Mouse (Mus musculus) ES-Bruce4 (cell line): Measurements from ENCODE around the gene Ccnd2. TPM values are rescaled to one million over a fixed set of nuclear protein-coding genes. Genes with fewer than 3 reads are reported as not detected.

ENCODE experiments used
- H3K27ac ChIP-seq: 2 replicates; pipeline ENCODE4 v1.5.1; 2012; ENCODE audit warnings: low read length, inconsistent platforms; ENCODE audit not compliant: insufficient read depth
- H3K27me3 ChIP-seq: 2 replicates; pipeline ENCODE4 v1.6.1; 2012; ENCODE audit warnings: mild to moderate bottlenecking, low read length, inconsistent platforms; ENCODE audit not compliant: control insufficient read depth, poor library complexity, insufficient read depth, severe bottlenecking
- H3K36me3 ChIP-seq: 2 replicates; pipeline ENCODE4 v1.6.1; 2012; ENCODE audit warnings: inconsistent platforms, mild to moderate bottlenecking, low read length, moderate library complexity; ENCODE audit not compliant: control insufficient read depth, poor library complexity, insufficient read depth, severe bottlenecking
- H3K4me1 ChIP-seq: one replicate; pipeline ENCODE4 v1.8.1; 2011; ENCODE audit warnings: low read length; ENCODE audit not compliant: control insufficient read depth, insufficient read depth
- H3K4me3 ChIP-seq: 2 replicates; pipeline ENCODE4 v1.5.1; 2011; ENCODE audit warnings: low read depth, mild to moderate bottlenecking, low read length
- H3K9ac ChIP-seq: 2 replicates; pipeline ENCODE4 v1.6.1; 2012; ENCODE audit warnings: low read depth, mild to moderate bottlenecking, inconsistent platforms; ENCODE audit not compliant: poor library complexity, severe bottlenecking
- H3K9me3 ChIP-seq: replicated peaks from 2 replicates; pipeline ENCODE4 v1.6.1; 2012; ENCODE audit warnings: mild to moderate bottlenecking, low read length, inconsistent platforms; ENCODE audit not compliant: control insufficient read depth, poor library complexity, insufficient read depth, severe bottlenecking
- CTCF ChIP-seq: IDR thresholded peaks from one replicate; pipeline ENCODE4 v1.8.1; 2011; ENCODE audit warnings: low read depth, low read length
- EP300 ChIP-seq: IDR thresholded peaks from 2 replicates; pipeline ENCODE4 v1.6.1; 2011; ENCODE audit warnings: low read depth, low read length; ENCODE audit not compliant: insufficient read depth
- POLR2A ChIP-seq: IDR thresholded peaks from one replicate; pipeline ENCODE4 v1.8.1; 2011; ENCODE audit warnings: low read length; ENCODE audit not compliant: insufficient read depth
- polyA plus RNA-seq: library from polyadenylated mRNA; stranded (reverse); fragments of >200 nt; gene quantifications from 2 replicates; pipeline ENCODE4 v1.2.4, GENCODE M21; 2011; ENCODE audit warnings: low read depth; ENCODE audit not compliant: missing spikeins, insufficient read depth, insufficient read length

The Ccnd2 gene
- polyA plus RNA-seq, 1 experiment = 12.4 TPM

DNA sequence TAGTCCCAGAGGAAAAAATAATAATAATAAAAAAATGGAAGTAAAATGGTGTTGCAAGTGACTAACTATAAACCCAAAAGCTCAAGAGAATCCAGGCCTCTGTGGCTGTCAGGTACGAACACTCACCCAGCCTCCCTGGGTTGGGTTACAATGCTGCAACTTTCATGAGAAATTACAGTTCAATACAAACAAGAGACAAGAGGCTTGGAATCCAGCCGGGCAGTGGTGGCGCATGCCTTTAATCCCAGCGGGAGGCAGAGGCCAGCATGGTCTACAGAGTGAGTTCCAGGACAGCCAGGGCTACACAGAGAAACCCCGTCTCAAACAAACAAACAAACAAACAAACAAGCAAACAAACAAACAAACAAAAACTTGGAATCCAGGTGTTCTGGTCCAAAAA is 45.3 kb downstream of the Ccnd2 start:
- Histone ChIP-seq H3K9ac (0 out of 2 replicates have a peak overlapping the region, but pooled peaks have one; percentile 10), H3K27me3 (no peaks in the 10 kb centered on the region), H3K4me1 (peaks cover 3% of the 10 kb centered on the region), H3K4me3 (no peak overlapping the region), H3K27ac (peak overlapping the region; percentile 48; the same call in 1 of the 2 replicates), H3K36me3 (0 out of 2 replicates have a peak, but pooled peaks cover 3% of the 10 kb centered on the region), H3K9me3 (no peaks in the 10 kb centered on the region)
- TF ChIP-seq POLR2A (no peak), EP300 (0 out of 2 replicates have a peak, but pooled peaks have one; percentile 30)

DNA sequence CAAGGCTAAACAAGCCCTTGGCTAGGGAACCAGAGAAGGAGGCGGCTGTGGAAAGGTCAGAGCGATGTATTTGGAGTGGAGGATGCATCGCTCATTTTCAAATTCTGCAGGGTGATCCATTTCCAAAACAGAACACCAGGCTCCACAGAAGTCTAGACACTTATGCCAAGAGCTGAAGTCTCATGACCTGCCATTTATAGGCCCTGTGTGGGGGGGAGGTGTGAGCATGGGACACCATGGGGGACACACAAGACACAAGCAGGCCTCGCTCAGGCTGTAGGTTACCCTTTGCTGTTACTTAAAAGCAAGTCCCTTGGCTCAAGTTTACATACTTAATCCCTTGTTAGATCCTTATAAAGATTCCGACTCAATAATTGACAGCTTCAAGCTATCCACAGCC is 45.8 kb downstream of the Ccnd2 start:
- TF ChIP-seq CTCF = no peak
- no peak for TF ChIP-seq EP300
- TF ChIP-seq POLR2A = no peak

DNA sequence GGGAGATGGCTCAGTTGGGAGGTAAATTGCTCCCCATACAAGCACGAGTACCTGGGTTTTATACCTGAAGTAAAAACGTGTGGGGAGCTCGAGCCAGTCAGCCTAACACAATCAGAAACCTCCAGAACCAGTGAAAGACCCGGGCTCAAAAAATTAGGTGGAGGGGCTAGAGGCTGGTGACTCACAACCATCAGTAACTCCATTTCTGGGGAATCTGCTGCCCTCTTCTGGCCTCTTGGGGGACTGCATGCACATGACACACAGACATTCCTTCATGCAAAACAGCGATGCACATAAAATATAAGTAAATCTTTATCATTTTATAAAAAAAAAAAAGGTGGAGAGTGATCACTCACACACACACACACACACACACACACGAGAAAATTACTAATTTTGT is 46.9 kb downstream of the Ccnd2 start:
- TF ChIP-seq CTCF (peak; percentile 58), POLR2A (no peak)
- Histone ChIP-seq H3K9ac (peak overlapping the region; percentile 21; the same call in 1 of the 2 replicates), H3K36me3 (peaks cover 13% of the 10 kb centered on the region), H3K9me3 (no peaks in the 10 kb centered on the region), H3K27ac (peak overlapping the region; percentile 86; the same call in 1 of the 2 replicates), H3K4me3 (no peak overlapping the region), H3K4me1 (peaks cover 3% of the 10 kb centered on the region), H3K27me3 (no peaks in the 10 kb centered on the region)

More for the DNA sequence above, 45.8 kb downstream of the Ccnd2 start:
- Histone ChIP-seq H3K9ac (0 out of 2 replicates have a peak overlapping the region, but pooled peaks have one; percentile 10), H3K4me1 (peaks cover 3% of the 10 kb centered on the region), H3K36me3 (peaks cover 7% of the 10 kb centered on the region), H3K4me3 (no peak overlapping the region), H3K9me3 (no peaks in the 10 kb centered on the region), H3K27me3 (no peaks in the 10 kb centered on the region), H3K27ac (no peak overlapping the region)

DNA sequence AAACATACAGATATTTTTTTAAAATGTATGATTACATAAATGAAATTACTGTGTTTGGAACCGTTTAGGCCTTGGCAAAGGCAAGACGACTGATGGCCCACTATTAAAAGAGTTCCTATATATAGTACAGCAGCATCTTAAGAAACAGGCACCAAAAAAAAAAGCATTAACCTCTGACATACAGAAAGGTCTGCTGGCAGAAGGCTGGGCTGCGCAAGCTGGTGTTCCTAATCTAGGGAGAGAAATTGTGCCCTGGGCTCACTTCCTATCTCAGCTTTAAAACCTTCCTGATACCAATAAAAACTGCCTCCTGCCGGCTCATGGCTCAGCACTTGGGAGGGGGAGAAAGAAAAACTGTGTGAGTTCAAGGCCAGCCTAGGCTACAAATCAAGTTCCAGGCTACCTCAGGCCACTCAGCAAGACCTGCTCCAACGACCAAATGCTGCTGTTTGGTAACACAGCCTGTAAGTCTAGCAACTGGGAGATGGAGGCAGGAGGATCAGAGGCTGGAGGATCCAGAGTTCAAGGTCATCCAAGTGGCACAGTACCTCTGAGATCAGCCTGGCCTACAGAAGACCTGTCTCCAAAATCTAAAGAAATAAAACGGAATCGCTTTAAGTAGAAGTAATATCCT is 47.5 kb downstream of the Ccnd2 start:
- Histone ChIP-seq H3K4me3 (no peak overlapping the region), H3K27ac (peak overlapping the region; percentile 86)
- TF ChIP-seq POLR2A (no peak), CTCF (no peak), EP300 (no peak)

DNA sequence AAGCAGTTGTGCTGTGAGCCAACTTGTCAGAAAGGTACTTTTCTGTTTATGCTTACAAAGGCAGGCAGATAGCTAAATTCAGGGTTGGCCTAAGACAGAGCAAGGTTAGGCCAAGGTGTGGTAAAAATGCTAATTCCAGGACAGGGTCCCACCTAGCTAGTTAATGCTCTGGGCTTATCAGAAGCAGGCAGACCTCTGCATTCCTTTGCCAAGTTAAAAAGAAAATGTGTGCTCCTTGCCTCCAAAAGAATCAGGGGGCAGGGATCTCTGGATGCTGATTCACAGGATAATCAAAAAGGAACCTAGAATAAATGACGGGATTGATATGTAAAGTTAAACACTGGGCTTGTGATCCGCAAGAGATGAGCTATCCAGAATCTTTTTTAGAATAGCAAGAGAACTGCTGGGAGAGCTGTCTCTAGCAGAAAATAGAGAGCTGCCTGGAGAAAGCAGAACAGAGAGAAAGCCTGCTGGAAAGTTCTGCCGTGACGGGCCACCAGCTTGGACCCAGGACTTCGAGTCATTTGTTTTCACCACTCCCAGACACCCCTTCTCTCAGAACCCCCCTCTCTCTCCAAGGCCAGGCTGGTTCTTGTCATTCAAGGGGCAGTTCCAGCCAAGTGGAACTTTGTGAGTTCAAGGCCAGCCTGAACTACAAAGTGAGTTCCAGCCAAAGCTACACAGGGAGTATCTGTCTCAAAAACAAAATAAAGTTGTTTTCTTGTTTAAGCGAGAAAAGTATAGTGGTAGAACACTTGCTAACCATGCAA is 48.3 kb downstream of the Ccnd2 start:
- no peaks in the 10 kb centered on the region for H3K9me3 ChIP-seq
- H3K36me3 ChIP-seq = peaks cover 13% of the 10 kb centered on the region
- H3K4me3 ChIP-seq = no peak overlapping the region; the same call in 1 of the 2 replicates
- TF ChIP-seq CTCF (no peak), EP300 (no peak), POLR2A (no peak)
- peak overlapping the region; percentile 21; the same call in 1 of the 2 replicates for H3K9ac ChIP-seq
- no peaks in the 10 kb centered on the region for H3K27me3 ChIP-seq
- peaks cover 3% of the 10 kb centered on the region for H3K4me1 ChIP-seq
- H3K27ac ChIP-seq = peak overlapping the region; percentile 95

More for the DNA sequence above, 47.5 kb downstream of the Ccnd2 start:
- Histone ChIP-seq H3K4me1 (peaks cover 3% of the 10 kb centered on the region), H3K36me3 (peaks cover 13% of the 10 kb centered on the region), H3K9me3 (no peaks in the 10 kb centered on the region), H3K9ac (peak overlapping the region; percentile 21), H3K27me3 (no peaks in the 10 kb centered on the region)

GRCm38 (mm10) chr6:127094565-127094964 is 57.4 kb downstream of the Ccnd2 start:
- no peaks in the 10 kb centered on the region for H3K27me3 ChIP-seq
- H3K36me3 ChIP-seq = peaks cover 31% of the 10 kb centered on the region
- TF ChIP-seq CTCF (peak; percentile 59), EP300 (no peak), POLR2A (no peak)
- peak overlapping the region; percentile 38 for H3K9ac ChIP-seq
- H3K27ac ChIP-seq = no peak overlapping the region
- H3K4me1 ChIP-seq = no peaks in the 10 kb centered on the region
- no peaks in the 10 kb centered on the region for H3K9me3 ChIP-seq
- H3K4me3 ChIP-seq = no peak overlapping the region
